Mouse (Mus musculus) limb, embryonic 12.5 days (tissue): ENCODE measurements at regions not wholly inside any gene's neighbourhood (a gene's known extent, or its start where the extent isn't known, plus 50 kb on each side); places are given as distances from the start of the nearest gene placed in this dataset.

ENCODE experiments used
- ATAC-seq: fragments of 200-750 bp; cut with Nextera tagmentation; 2 replicates; pipeline ENCODE4 v1.8.0; 2017; ENCODE audit warnings: low read depth, moderate TSS enrichment; ENCODE audit not compliant: insufficient number of reproducible peaks, insufficient read depth, low FRiP score, low TSS enrichment
- H3K27ac ChIP-seq: fragments of 300-500 bp; sonication (generic); 2 replicates; pipeline ENCODE4 v1.5.1; 2016; ENCODE audit warnings: mild to moderate bottlenecking, moderate library complexity
- H3K27me3 ChIP-seq: fragments of 300-500 bp; sonication (generic); 2 replicates; pipeline ENCODE4 v1.6.1; 2016; ENCODE audit warnings: mild to moderate bottlenecking, moderate library complexity
- H3K36me3 ChIP-seq: fragments of 300-500 bp; sonication (generic); 2 replicates; pipeline ENCODE4 v1.6.1; 2016; ENCODE audit warnings: mild to moderate bottlenecking, moderate library complexity
- H3K4me1 ChIP-seq: fragments of 300-500 bp; sonication (generic); replicated peaks from 2 replicates; pipeline ENCODE4 v1.6.1; 2016
- H3K4me2 ChIP-seq: fragments of 300-500 bp; sonication (generic); 2 replicates; pipeline ENCODE4 v1.6.1; 2016; ENCODE audit warnings: mild to moderate bottlenecking, moderate library complexity
- H3K4me3 ChIP-seq: fragments of 300-500 bp; sonication (generic); replicated peaks from 2 replicates; pipeline ENCODE4 v1.5.1; 2016; ENCODE audit warnings: mild to moderate bottlenecking
- H3K9ac ChIP-seq: fragments of 300-500 bp; sonication (generic); replicated peaks from 2 replicates; pipeline ENCODE4 v1.6.1; 2016; ENCODE audit warnings: mild to moderate bottlenecking, moderate library complexity
- H3K9me3 ChIP-seq: fragments of 300-500 bp; sonication (generic); 2 replicates; pipeline ENCODE4 v1.6.1; 2016; ENCODE audit warnings: mild to moderate bottlenecking, moderate library complexity
- WGBS: fragments of 180-500 bp; shearing (Covaris S2); methylation state at CpG from one replicate; pipeline ENCODE4 v1.1.7; 2016; 5-methylcytosine and 5-hydroxymethylcytosine counted together

- whole genome bisulfite sequencing: 72% methylated on average over 14 of the region's 14 CpGs
Measured at GRCm38 (mm10) chr9:13905086-13905669, 77.7 kb downstream of the Fam76b start.

DNA sequence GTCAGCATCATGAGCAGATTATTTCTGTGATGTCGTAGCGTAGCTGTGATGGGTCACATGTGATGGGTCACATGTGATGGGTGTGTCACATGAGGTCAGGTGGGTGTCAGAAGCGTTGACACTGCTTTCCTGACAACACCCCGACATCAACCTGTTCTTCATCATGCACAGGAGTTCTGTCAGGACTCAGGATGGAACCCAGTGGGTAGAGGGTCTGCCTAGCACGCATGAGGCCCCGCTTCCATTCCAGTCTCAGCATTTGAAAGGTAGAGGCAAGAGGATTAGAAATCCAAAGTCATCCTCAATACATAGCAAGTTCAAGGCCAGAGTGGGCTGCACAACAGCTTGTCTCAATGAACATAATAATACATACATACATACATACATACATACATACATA, 79.2 kb downstream of the Fam76b start:
- no peaks in the 10 kb centered on the region for H3K4me1 ChIP-seq
- no peak for ATAC-seq
- no peak overlapping the region for H3K4me2 ChIP-seq
- H3K36me3 ChIP-seq: no peaks in the 10 kb centered on the region
- H3K4me3 ChIP-seq: no peak overlapping the region
- no peaks in the 10 kb centered on the region for H3K9me3 ChIP-seq
- 94% methylated on average over 6 of the region's 6 CpGs for WGBS
- no peak overlapping the region for H3K27ac ChIP-seq
- H3K27me3 ChIP-seq: no peaks in the 10 kb centered on the region
- no peak overlapping the region for H3K9ac ChIP-seq

More at GRCm38 (mm10) chr9:13905086-13905669, 77.7 kb downstream of the Fam76b start:
- no peaks in the 10 kb centered on the region for H3K36me3 ChIP-seq
- H3K4me2 ChIP-seq: no peak overlapping the region
- no peak overlapping the region for H3K27ac ChIP-seq
- no peaks in the 10 kb centered on the region for H3K27me3 ChIP-seq
- no peaks in the 10 kb centered on the region for H3K4me1 ChIP-seq
- ATAC-seq: no peak
- H3K4me3 ChIP-seq: no peak overlapping the region
- no peaks in the 10 kb centered on the region for H3K9me3 ChIP-seq
- H3K9ac ChIP-seq: no peak overlapping the region

- H3K4me1 ChIP-seq: 0 out of 2 replicates have a peak, but pooled peaks cover 6% of the 10 kb centered on the region
- H3K36me3 ChIP-seq: no peaks in the 10 kb centered on the region
- ATAC-seq: no peak
- H3K4me3 ChIP-seq: no peak overlapping the region
- H3K27ac ChIP-seq: no peak overlapping the region
- WGBS: 78% methylated on average over 3 of the region's 3 CpGs
- H3K9ac ChIP-seq: no peak overlapping the region
- no peak overlapping the region for H3K4me2 ChIP-seq
- no peaks in the 10 kb centered on the region for H3K9me3 ChIP-seq
- no peaks in the 10 kb centered on the region for H3K27me3 ChIP-seq
Measured at GRCm38 (mm10) chr9:13909604-13910003, 82.1 kb downstream of the Fam76b start.

DNA sequence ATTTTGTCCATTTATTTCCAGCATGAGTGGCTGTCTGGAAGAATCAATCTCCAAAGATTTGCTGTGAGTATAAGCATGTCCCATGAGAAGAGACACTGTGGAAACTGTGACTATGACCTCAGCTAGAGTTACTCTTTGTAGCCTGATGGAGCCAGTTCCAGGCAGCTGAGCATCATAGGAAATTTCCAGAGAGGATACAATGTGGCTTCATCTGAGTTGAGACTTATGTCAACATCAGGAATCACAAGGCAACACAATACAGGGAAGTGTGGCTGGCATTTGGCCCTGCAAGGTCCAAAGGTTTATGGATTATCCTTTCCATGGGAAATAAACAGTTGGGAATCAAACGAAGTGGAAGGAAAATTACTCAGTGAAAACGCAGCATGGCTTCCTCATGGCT, 82.6 kb downstream of the Fam76b start:
- WGBS: 86% methylated on average over 2 of the region's 2 CpGs
- H3K36me3 ChIP-seq: no peaks in the 10 kb centered on the region
- no peak overlapping the region for H3K4me2 ChIP-seq
- H3K27me3 ChIP-seq: no peaks in the 10 kb centered on the region
- no peak overlapping the region for H3K9ac ChIP-seq
- no peaks in the 10 kb centered on the region for H3K9me3 ChIP-seq
- no peak for ATAC-seq
- no peak overlapping the region for H3K27ac ChIP-seq
- no peak overlapping the region for H3K4me3 ChIP-seq
- 0 out of 2 replicates have a peak, but pooled peaks cover 6% of the 10 kb centered on the region for H3K4me1 ChIP-seq

- Histone ChIP-seq H3K36me3 (no peaks in the 10 kb centered on the region), H3K27me3 (no peaks in the 10 kb centered on the region), H3K9ac (no peak overlapping the region), H3K4me3 (no peak overlapping the region), H3K4me1 (0 out of 2 replicates have a peak, but pooled peaks cover 6% of the 10 kb centered on the region), H3K27ac (no peak overlapping the region), H3K4me2 (no peak overlapping the region), H3K9me3 (no peaks in the 10 kb centered on the region)
- WGBS: 46% methylated on average over 3 of the region's 3 CpGs
- no peak for ATAC-seq
Measured at GRCm38 (mm10) chr9:13913459-13913858, 85.9 kb downstream of the Fam76b start.

DNA sequence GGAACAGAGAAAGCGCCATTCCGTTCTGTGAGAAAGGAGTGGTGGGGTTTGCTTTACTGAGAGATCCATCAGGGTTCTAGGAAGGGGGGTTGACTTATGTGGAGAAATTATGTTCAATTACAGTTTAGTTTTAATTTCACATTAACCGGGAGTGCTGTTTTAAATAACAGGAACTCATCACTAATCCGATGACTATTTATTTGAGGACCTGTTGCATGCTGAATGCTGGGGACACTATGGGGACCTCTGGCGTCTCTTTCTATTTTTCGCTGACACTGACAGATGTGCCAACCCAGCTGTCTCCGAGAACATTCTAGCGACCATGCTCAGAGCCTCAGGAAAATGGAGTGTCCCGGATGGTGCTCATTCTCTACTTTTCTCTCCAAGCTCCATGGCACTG, 86.6 kb downstream of the Fam76b start:
- no peaks in the 10 kb centered on the region for H3K27me3 ChIP-seq
- H3K4me1 ChIP-seq: 0 out of 2 replicates have a peak, but pooled peaks cover 6% of the 10 kb centered on the region
- H3K4me3 ChIP-seq: no peak overlapping the region
- no peak overlapping the region for H3K4me2 ChIP-seq
- H3K9ac ChIP-seq: no peak overlapping the region
- H3K9me3 ChIP-seq: no peaks in the 10 kb centered on the region
- ATAC-seq: no peak
- WGBS: 84% methylated on average over 9 of the region's 9 CpGs
- no peak overlapping the region for H3K27ac ChIP-seq
- no peaks in the 10 kb centered on the region for H3K36me3 ChIP-seq

- no peak overlapping the region for H3K27ac ChIP-seq
- no peaks in the 10 kb centered on the region for H3K27me3 ChIP-seq
- no peak overlapping the region for H3K4me3 ChIP-seq
- H3K36me3 ChIP-seq: no peaks in the 10 kb centered on the region
- H3K9ac ChIP-seq: no peak overlapping the region
- 0 out of 2 replicates have a peak, but pooled peaks cover 6% of the 10 kb centered on the region for H3K4me1 ChIP-seq
- H3K4me2 ChIP-seq: no peak overlapping the region
- no peak for ATAC-seq
- H3K9me3 ChIP-seq: no peaks in the 10 kb centered on the region
- WGBS: 84% methylated on average over 3 of the region's 3 CpGs
Measured at GRCm38 (mm10) chr9:13914847-13915246, 87.3 kb downstream of the Fam76b start.

GRCm38 (mm10) chr9:13916837-13917236, 89.3 kb downstream of the Fam76b start:
- ATAC-seq: no peak
- H3K4me1 ChIP-seq: 0 out of 2 replicates have a peak, but pooled peaks cover 6% of the 10 kb centered on the region
- 80% methylated on average over 7 of the region's 7 CpGs for WGBS

DNA sequence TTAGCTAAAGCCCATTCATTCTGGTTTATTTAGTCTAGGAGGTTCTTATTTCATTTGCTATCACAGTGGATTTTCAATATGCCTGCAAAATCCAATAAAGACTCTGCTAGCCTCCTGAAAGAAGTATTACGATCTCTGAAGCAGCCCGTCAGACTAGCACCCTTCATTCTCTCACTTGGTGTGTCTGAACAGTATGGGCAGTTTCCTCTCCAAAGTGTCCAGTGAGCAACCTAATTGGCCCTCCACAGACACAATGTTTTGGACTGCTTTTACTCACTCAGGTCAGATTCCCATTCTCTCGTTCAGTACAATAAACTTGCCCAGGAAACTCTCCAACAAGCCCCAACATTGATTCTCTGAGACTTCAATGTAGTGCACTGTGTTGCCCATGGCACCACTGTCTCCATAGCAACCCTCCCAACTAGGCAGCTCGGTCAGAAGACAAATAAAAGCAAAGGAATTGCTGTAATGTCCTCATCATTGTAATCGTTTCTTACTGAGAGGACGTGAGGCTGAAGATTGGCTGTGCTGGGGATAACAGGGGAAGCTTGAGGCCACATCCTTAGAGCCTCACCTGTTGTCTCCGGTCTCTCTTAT, 91.2 kb downstream of the Fam76b start:
- Histone ChIP-seq H3K27ac (no peak overlapping the region), H3K4me3 (no peak overlapping the region), H3K9me3 (peaks cover 3% of the 10 kb centered on the region; the same call in 1 of the 2 replicates), H3K36me3 (no peaks in the 10 kb centered on the region), H3K4me1 (0 out of 2 replicates have a peak, but pooled peaks cover 3% of the 10 kb centered on the region), H3K4me2 (no peak overlapping the region), H3K27me3 (no peaks in the 10 kb centered on the region), H3K9ac (no peak overlapping the region)
- 53% methylated on average over 7 of the region's 7 CpGs for WGBS
- no peak for ATAC-seq

More at GRCm38 (mm10) chr9:13916837-13917236, 89.3 kb downstream of the Fam76b start:
- Histone ChIP-seq H3K27ac (no peak overlapping the region), H3K27me3 (no peaks in the 10 kb centered on the region), H3K4me2 (no peak overlapping the region), H3K9me3 (no peaks in the 10 kb centered on the region), H3K4me3 (no peak overlapping the region), H3K9ac (no peak overlapping the region), H3K36me3 (no peaks in the 10 kb centered on the region)

DNA sequence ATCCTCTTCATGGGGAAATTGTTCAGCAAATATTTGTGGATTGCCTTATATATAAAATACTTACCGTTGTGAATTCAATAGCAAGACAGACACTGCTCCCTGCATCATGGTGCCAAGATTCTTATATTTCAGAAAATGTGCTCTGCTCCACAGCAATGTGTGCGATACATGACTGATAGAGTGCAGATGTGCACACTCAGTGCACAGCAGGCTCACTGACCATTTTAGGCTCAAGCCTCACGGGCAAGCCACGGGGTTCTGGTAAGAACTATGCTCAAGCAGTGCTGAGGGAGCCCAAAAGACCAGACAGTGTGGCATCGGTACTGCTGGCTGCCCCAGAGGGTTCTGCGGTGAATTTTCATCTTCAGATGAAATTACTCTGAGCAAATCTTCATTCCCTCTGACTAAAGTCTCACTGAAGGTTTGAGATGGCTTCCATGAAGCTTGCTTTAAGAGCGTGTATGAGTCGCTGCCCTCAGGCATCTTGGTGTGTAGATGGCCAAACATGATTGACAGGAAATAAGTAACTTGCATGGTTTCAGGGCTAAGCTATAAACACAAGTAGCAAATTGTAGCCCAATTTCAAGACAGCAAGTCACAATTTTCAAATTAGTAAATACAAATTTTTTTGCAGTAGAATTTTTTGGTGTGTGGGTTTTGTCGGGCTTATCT, 92.4 kb downstream of the Fam76b start:
- H3K36me3 ChIP-seq: no peaks in the 10 kb centered on the region
- peaks cover 3% of the 10 kb centered on the region; the same call in 1 of the 2 replicates for H3K9me3 ChIP-seq
- H3K4me2 ChIP-seq: no peak overlapping the region
- no peak overlapping the region for H3K9ac ChIP-seq
- no peak overlapping the region for H3K27ac ChIP-seq
- WGBS: 76% methylated on average over 9 of the region's 9 CpGs
- ATAC-seq: no peak
- no peaks in the 10 kb centered on the region for H3K4me1 ChIP-seq
- H3K27me3 ChIP-seq: no peaks in the 10 kb centered on the region
- H3K4me3 ChIP-seq: no peak overlapping the region

- Histone ChIP-seq H3K4me1 (no peaks in the 10 kb centered on the region), H3K9ac (no peak overlapping the region), H3K9me3 (peaks cover 3% of the 10 kb centered on the region; the same call in 1 of the 2 replicates), H3K4me2 (no peak overlapping the region), H3K27ac (no peak overlapping the region), H3K36me3 (no peaks in the 10 kb centered on the region), H3K27me3 (no peaks in the 10 kb centered on the region), H3K4me3 (no peak overlapping the region)
- ATAC-seq: no peak
- 82% methylated on average over 1 of the region's 1 CpGs for WGBS
Measured at GRCm38 (mm10) chr9:13920623-13921022, 93.1 kb downstream of the Fam76b start.
